Mouse (Mus musculus): ENCODE results near the gene Lrguk. TPM values are rescaled to one million over a fixed set of nuclear protein-coding genes. Genes with fewer than 3 reads are reported as not detected.

The Lrguk gene
- total RNA-seq, 2 experiments from 2014 or later = 1.8 to 2.3 TPM

GRCm38 (mm10) chr6:34142931-34143330 lies 113.7 kb downstream of the Lrguk start:
- DNase-seq (ENCODE audit: low spot score in 2 of 2) = no peak

- no peak for DNase-seq (ENCODE audit: low spot score in 2 of 2)
Measured at GRCm38 (mm10) chr6:34146042-34146441, 116.8 kb downstream of the Lrguk start.

- DNase-seq (ENCODE audit: low spot score in 2 of 2) = no peak
Measured at GRCm38 (mm10) chr6:34148021-34148420, 118.8 kb downstream of the Lrguk start.

GRCm38 (mm10) chr6:34148639-34149038 lies 119.4 kb downstream of the Lrguk start:
- DNase-seq (ENCODE audit: low spot score in 2 of 2) = no peak

- DNase-seq (ENCODE audit: low spot score in 2 of 2) = no peak
Measured at GRCm38 (mm10) chr6:34149066-34149465, 119.8 kb downstream of the Lrguk start.

GRCm38 (mm10) chr6:34149821-34150220 lies 120.6 kb downstream of the Lrguk start:
- DNase-seq (ENCODE audit: low spot score in 2 of 2) = no peak

- DNase-seq (ENCODE audit: low spot score in 2 of 2) = no peak
Measured at GRCm38 (mm10) chr6:34153069-34154052, 124.1 kb downstream of the Lrguk start.

GRCm38 (mm10) chr6:34154202-34154601 lies 125.0 kb downstream of the Lrguk start:
- peak; percentile 22 to 52 for DNase-seq (ENCODE audit: low spot score in 2 of 2)

GRCm38 (mm10) chr6:34155137-34155804 lies 126.0 kb downstream of the Lrguk start:
- DNase-seq (ENCODE audit: low spot score in 2 of 2) = no peak

- DNase-seq (ENCODE audit: low spot score in 2 of 2) = no peak
Measured at GRCm38 (mm10) chr6:34156057-34156456, 126.8 kb downstream of the Lrguk start.

- DNase-seq (ENCODE audit: low spot score in 2 of 2) = no peak
Measured at GRCm38 (mm10) chr6:34156841-34157748, 127.8 kb downstream of the Lrguk start.

- no peak for DNase-seq (ENCODE audit: low spot score in 2 of 2)
Measured at GRCm38 (mm10) chr6:34159998-34160815, 131.0 kb downstream of the Lrguk start.

- DNase-seq (ENCODE audit: low spot score in 2 of 2) = no peak
Measured at GRCm38 (mm10) chr6:34160816-34161310, 131.6 kb downstream of the Lrguk start.

GRCm38 (mm10) chr6:34161511-34161910 lies 132.3 kb downstream of the Lrguk start:
- DNase-seq (ENCODE audit: low spot score in 2 of 2) = no peak

GRCm38 (mm10) chr6:34162607-34163006 lies 133.4 kb downstream of the Lrguk start:
- no peak for DNase-seq (ENCODE audit: low spot score in 2 of 2)

- DNase-seq (ENCODE audit: low spot score in 2 of 2) = no peak
Measured at GRCm38 (mm10) chr6:34163014-34163413, 133.8 kb downstream of the Lrguk start.

GRCm38 (mm10) chr6:34168834-34169233 lies 139.6 kb downstream of the Lrguk start:
- no peak for DNase-seq (ENCODE audit: low spot score in 2 of 2)

- no peak for DNase-seq (ENCODE audit: low spot score in 2 of 2)
Measured at GRCm38 (mm10) chr6:34170844-34171494, 141.7 kb downstream of the Lrguk start.

GRCm38 (mm10) chr6:34171748-34172457 lies 142.7 kb downstream of the Lrguk start:
- no peak for DNase-seq (ENCODE audit: low spot score in 2 of 2)
